Mouse (Mus musculus) neural tube, embryonic 13.5 days (tissue): ENCODE measurements at regions not wholly inside any gene's neighbourhood (a gene's known extent, or its start where the extent isn't known, plus 50 kb on each side); places are given as distances from the start of the nearest gene placed in this dataset.

Source experiments
- ATAC-seq: fragments of 200-750 bp; cut with Nextera tagmentation; 2 replicates; pipeline ENCODE4 v1.8.0; 2017; ENCODE audit warnings: low read depth, mild to moderate bottlenecking, moderate TSS enrichment, moderate library complexity
- H3K27ac ChIP-seq: fragments of 300-500 bp; sonication (generic); replicated peaks from 2 replicates; pipeline ENCODE4 v1.5.1; 2015; ENCODE audit warnings: moderate library complexity, mild to moderate bottlenecking, inconsistent platforms
- H3K27me3 ChIP-seq: fragments of 300-500 bp; sonication (generic); 2 replicates; pipeline ENCODE4 v1.6.1; 2015; ENCODE audit warnings: mild to moderate bottlenecking, inconsistent platforms
- H3K36me3 ChIP-seq: fragments of 300-500 bp; sonication (generic); 2 replicates; pipeline ENCODE4 v1.6.1; 2015; ENCODE audit warnings: mild to moderate bottlenecking, inconsistent platforms
- H3K4me1 ChIP-seq: fragments of 300-500 bp; sonication (generic); replicated peaks from 2 replicates; pipeline ENCODE4 v1.6.1; 2015; ENCODE audit warnings: inconsistent platforms
- H3K4me2 ChIP-seq: fragments of 300-500 bp; sonication (generic); 2 replicates; pipeline ENCODE4 v1.6.1; 2015; ENCODE audit warnings: inconsistent platforms, mild to moderate bottlenecking, moderate library complexity
- H3K4me3 ChIP-seq: fragments of 300-500 bp; sonication (generic); 2 replicates; pipeline ENCODE4 v1.5.1; 2015; ENCODE audit warnings: mild to moderate bottlenecking, inconsistent platforms
- H3K9ac ChIP-seq: fragments of 300-500 bp; sonication (generic); 2 replicates; pipeline ENCODE4 v1.6.1; 2015; ENCODE audit warnings: moderate library complexity, mild to moderate bottlenecking, inconsistent platforms
- H3K9me3 ChIP-seq: fragments of 300-500 bp; sonication (generic); 2 replicates; pipeline ENCODE4 v1.6.1; 2016; ENCODE audit warnings: inconsistent platforms
- WGBS: fragments of 180-500 bp; shearing (Covaris S2); methylation state at CpG from one replicate; pipeline ENCODE4 v1.1.7; 2015; 5-methylcytosine and 5-hydroxymethylcytosine counted together

DNA sequence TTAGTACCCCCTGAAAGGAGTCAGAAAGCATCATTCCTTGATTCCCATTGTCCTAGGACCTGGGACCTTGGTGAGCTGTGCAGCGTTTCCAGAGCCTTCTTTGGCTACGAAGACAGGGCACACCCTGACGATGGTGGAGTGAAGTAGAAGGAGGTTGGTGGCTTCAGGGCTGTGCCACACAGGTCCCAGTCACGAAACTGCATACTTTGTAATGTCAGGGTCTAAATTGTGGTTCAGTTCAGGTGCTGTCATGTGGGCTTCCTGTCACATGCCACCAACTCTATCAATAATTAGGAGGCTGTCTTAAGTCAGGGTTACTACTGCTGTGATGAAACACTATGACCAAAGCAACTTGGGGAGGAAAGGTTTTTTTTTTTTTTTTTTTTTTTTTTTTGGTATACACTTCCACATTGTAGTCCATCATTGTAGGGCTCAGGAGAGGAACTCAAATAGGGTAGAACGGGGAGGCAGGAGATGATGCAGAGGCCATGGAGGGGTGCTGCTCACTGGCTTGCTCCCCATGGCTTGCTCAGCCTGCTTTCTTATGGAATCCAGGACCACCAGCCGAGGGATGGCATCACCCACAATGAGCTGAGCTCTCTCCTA, 98.0 kb upstream of the Rap1b start:
- ATAC-seq = no peak
- Histone ChIP-seq H3K27me3 (no peaks in the 10 kb centered on the region), H3K4me2 (no peak overlapping the region), H3K4me3 (no peak overlapping the region), H3K9ac (no peak overlapping the region), H3K27ac (no peak overlapping the region; the same call in 1 of the 2 replicates), H3K9me3 (no peaks in the 10 kb centered on the region), H3K4me1 (peaks cover 29% of the 10 kb centered on the region), H3K36me3 (no peaks in the 10 kb centered on the region)
- WGBS = 88% methylated on average over 6 of the region's 6 CpGs

DNA sequence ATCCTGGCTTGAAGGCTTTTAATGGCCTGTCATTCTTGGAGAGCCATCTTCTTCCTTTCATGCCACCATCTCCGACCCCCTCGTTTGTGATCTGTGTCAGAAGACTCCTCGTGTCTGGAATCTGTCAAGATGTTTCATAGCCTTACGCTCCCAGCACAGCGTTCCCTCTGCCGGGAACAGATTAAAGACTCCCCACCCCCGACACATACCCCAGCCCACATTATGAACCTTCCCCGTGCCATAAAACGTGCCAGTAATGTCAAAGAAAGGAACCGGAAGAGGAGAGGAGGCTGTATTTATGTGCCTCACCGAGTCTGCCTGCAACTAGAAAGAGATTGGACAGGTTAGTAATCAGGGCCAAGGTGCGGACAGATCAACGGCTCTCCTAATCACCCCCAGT, 101.4 kb upstream of the Rap1b start:
- Histone ChIP-seq H3K4me2 (no peak overlapping the region), H3K27me3 (no peaks in the 10 kb centered on the region), H3K4me1 (peaks cover 12% of the 10 kb centered on the region), H3K9me3 (no peaks in the 10 kb centered on the region), H3K4me3 (no peak overlapping the region), H3K9ac (no peak overlapping the region), H3K27ac (no peak overlapping the region; the same call in 1 of the 2 replicates), H3K36me3 (no peaks in the 10 kb centered on the region)
- 44% methylated on average over 13 of the region's 13 CpGs for WGBS
- no peak for ATAC-seq

DNA sequence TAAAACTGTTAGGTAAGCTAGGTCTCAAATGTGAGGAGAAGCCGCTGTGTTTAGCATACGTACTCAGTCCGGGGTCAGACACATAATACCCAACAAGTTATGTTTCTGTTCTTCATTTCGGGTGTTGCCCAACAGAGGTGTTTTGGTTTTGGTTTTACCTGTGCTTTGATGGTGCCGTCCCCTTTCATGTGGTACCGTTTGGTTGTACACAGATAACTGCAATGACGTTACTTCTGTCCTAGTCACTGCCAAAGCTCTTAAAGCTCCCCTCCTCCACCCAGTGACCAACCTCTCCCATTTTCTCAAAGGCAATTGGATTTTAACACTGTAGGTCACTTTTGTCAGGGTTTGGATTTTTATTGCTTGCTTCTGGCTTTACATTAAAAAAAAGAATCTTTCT, 102.1 kb upstream of the Rap1b start:
- Histone ChIP-seq H3K27ac (no peak overlapping the region), H3K4me2 (no peak overlapping the region), H3K9me3 (no peaks in the 10 kb centered on the region), H3K4me1 (peaks cover 11% of the 10 kb centered on the region), H3K27me3 (no peaks in the 10 kb centered on the region), H3K4me3 (no peak overlapping the region), H3K9ac (no peak overlapping the region), H3K36me3 (no peaks in the 10 kb centered on the region)
- ATAC-seq = no peak
- 88% methylated on average over 7 of the region's 7 CpGs for WGBS

DNA sequence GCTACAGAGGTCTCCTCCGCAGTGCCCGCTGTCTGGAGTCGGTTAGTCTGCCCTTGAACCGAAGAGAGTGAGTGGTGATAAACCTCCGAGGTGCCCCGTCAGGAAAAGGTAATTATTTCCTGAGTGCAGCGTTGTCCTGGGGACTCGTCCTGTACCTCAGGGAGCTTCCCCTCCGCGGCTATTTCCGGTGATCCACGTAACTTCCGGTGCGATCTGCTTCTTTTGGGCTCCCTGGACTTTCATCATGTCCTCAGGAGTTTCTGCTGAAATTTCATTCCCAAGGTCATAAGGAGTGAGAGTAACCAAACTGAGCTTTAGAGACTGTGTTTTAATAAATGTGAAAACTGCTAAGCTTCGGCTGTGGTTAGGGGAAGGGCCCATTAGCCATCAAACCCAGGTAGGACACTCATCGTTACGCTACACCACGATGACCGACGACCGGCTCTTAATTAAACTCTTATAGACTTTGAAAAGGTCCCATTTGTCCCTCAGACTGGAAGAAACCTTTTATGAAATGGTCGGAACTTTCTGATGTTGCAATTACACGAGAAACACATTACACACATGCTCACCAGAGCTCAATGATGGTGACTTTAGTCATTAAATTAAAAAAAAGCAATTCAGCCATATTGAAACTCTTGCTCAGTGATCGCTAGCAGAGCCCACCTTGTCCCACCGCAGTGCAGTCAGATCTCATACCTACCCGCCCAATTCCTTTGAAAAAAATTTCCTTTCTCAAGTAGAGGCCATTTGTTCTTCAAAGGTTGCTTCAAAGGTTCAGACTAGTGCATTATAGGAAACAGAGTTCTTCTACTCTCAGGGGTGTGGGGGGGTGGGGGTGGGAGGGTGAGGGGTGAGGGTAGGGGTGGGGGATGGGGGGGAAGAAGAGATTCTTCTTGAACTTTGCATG, 106.5 kb upstream of the Rap1b start:
- no peak for ATAC-seq
- 76% methylated on average over 26 of the region's 26 CpGs for WGBS

DNA sequence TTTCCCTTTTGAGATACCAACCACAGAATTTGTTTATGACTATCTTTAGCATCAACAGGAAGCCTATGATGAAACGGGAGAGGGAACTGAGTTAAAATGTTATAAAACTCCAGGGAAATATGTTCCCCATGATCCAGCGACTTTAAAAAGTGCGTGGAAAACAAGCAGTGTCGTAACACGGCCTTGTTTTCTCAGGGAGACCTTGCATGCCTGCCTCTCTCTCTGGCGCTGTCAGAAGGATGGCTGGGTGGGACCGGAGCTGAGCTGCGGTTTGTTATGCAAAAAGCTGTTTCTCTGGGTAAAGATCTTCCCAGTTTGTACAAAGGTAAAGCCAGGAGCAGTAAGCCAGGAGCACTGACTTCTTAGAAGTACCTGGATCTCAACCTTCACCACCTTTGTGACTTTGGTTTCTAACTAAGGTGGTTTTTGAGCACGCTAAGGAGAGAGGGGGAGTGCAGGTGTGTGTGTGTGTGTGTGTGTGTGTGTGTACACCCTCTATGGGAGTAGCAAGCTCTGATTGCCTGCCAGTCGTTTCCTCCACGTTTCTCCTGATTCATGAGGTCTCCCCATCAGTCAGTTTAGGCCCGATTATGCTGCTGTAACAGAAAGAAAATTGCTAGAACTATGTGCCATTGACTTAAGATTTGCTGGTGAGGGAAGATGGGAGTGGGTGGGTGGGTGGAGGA, 107.3 kb upstream of the Rap1b start:
- ATAC-seq = no peak
- Histone ChIP-seq H3K27me3 (no peaks in the 10 kb centered on the region), H3K27ac (no peak overlapping the region), H3K4me3 (no peak overlapping the region), H3K9me3 (no peaks in the 10 kb centered on the region), H3K36me3 (no peaks in the 10 kb centered on the region), H3K4me1 (no peaks in the 10 kb centered on the region), H3K4me2 (no peak overlapping the region), H3K9ac (no peak overlapping the region)
- 28% methylated on average over 12 of the region's 12 CpGs for WGBS

More for the DNA sequence above, 106.5 kb upstream of the Rap1b start:
- Histone ChIP-seq H3K4me1 (peaks cover 5% of the 10 kb centered on the region), H3K4me2 (no peak overlapping the region), H3K9ac (no peak overlapping the region), H3K36me3 (no peaks in the 10 kb centered on the region), H3K27ac (no peak overlapping the region), H3K9me3 (no peaks in the 10 kb centered on the region), H3K27me3 (no peaks in the 10 kb centered on the region), H3K4me3 (no peak overlapping the region)

DNA sequence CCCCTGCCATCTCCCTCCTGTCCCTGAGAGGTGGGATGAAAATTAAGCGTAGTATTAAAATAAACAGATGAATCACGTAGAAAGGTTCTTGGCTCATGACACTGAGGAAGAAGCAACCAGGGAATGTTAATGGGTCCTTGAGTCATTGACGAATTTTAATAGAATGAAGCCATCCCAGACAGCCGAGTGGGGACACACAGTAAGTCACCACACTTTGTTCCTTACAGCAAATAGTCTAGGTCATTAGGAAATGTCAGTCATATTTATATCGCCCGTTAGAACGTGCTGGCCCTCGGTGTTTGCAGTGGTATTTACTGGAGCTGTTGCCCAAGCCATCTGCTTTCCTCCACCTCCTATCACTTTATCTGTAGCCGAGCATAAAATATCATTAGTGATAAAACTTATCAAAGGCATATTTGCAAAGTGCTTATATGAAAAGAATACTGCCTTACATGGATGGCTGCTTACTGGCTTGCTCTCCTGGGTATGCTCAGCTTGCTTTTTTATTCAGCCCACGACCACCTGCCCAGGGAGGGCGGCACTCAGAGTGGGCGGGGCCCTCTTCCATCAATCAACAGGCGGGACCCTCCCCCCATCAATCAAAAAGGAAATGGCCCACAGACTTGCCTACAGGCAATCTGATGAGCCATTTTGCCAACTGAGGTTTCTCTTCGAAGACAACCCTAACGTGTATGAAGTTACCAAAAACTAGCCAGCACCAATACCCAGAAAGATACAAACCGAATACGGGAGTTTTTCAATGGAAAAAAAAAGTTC, 110.5 kb upstream of the Rap1b start:
- Histone ChIP-seq H3K4me1 (no peaks in the 10 kb centered on the region), H3K4me3 (no peak overlapping the region), H3K27me3 (no peaks in the 10 kb centered on the region), H3K36me3 (no peaks in the 10 kb centered on the region), H3K9ac (no peak overlapping the region), H3K9me3 (no peaks in the 10 kb centered on the region), H3K27ac (no peak overlapping the region), H3K4me2 (no peak overlapping the region)
- no peak for ATAC-seq
- WGBS = 76% methylated on average over 17 of the region's 17 CpGs

DNA sequence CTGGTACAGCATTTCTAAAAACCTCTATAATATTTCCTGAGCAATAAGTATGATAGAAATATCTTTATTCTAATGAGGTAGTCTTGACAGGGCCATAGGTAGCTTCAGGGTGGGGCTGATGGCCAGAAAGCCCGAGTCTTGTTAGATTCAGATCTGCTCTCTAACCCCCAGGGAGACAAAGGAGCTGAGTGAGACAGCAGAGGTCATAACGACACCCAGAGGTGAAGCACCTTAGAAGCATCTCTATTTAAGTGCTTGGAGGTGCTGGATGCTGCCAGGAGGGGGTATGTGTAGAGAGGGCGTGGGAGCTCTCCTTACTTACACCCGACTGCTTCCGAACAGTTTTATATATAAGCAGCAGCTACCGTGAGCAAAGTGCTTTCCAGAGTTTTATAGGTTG, 128.9 kb upstream of the Rap1b start:
- Histone ChIP-seq H3K4me2 (no peak overlapping the region), H3K9me3 (no peaks in the 10 kb centered on the region), H3K9ac (no peak overlapping the region), H3K4me3 (no peak overlapping the region), H3K4me1 (no peaks in the 10 kb centered on the region), H3K27me3 (no peaks in the 10 kb centered on the region), H3K36me3 (no peaks in the 10 kb centered on the region), H3K27ac (no peak overlapping the region)
- ATAC-seq = no peak
- 66% methylated on average over 6 of the region's 6 CpGs for WGBS

DNA sequence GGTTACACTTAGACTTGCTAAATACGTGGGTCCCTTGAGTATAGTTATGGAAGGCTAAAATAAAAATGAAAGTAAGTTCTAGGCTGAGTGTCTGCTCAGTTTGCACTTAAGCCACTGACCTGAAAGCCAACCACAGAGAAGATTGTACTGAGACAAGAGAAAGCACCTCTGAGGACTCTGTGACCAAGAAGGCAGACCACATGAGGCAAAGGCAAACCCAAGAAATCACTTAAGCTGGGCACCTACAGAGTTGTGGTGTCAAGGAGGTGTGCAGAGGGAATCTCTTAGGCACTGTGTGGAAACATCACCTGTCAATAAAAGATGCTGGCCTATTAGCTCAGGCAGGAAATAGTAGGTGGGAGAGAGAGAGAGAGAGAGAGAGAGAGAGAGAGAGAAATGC, 129.6 kb upstream of the Rap1b start:
- H3K36me3 ChIP-seq = no peaks in the 10 kb centered on the region
- H3K4me2 ChIP-seq = no peak overlapping the region
- H3K4me1 ChIP-seq = no peaks in the 10 kb centered on the region
- H3K9me3 ChIP-seq = no peaks in the 10 kb centered on the region
- no peak for ATAC-seq
- no peak overlapping the region for H3K27ac ChIP-seq
- WGBS = 82% methylated on average over 1 of the region's 1 CpGs
- no peaks in the 10 kb centered on the region for H3K27me3 ChIP-seq
- no peak overlapping the region for H3K4me3 ChIP-seq
- no peak overlapping the region for H3K9ac ChIP-seq

DNA sequence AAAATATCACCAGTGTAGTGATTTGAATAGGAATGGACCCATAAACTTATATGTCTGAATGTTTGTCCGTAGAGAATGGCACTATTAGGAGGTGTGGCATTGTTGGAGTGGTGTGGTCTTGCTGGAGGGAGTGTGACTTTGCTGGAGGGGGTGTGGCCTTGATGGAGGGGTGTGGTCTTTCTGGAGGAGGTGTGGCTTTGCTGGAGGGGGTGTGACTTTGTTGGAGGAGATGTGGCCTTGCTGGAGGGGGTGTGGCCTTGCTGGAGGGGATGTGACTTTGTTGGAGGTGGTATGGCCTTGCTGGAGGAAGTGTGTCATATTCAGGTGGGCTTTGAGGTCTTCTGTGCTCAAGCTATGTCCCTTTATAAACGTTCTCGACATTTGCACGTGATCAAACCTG, 133.3 kb upstream of the Rap1b start:
- H3K27ac ChIP-seq = no peak overlapping the region
- no peaks in the 10 kb centered on the region for H3K9me3 ChIP-seq
- H3K36me3 ChIP-seq = no peaks in the 10 kb centered on the region
- H3K27me3 ChIP-seq = no peaks in the 10 kb centered on the region
- no peak overlapping the region for H3K4me2 ChIP-seq
- H3K9ac ChIP-seq = no peak overlapping the region
- ATAC-seq = no peak
- 86% methylated on average over 4 of the region's 4 CpGs for WGBS
- H3K4me3 ChIP-seq = no peak overlapping the region
- peaks cover 12% of the 10 kb centered on the region for H3K4me1 ChIP-seq

DNA sequence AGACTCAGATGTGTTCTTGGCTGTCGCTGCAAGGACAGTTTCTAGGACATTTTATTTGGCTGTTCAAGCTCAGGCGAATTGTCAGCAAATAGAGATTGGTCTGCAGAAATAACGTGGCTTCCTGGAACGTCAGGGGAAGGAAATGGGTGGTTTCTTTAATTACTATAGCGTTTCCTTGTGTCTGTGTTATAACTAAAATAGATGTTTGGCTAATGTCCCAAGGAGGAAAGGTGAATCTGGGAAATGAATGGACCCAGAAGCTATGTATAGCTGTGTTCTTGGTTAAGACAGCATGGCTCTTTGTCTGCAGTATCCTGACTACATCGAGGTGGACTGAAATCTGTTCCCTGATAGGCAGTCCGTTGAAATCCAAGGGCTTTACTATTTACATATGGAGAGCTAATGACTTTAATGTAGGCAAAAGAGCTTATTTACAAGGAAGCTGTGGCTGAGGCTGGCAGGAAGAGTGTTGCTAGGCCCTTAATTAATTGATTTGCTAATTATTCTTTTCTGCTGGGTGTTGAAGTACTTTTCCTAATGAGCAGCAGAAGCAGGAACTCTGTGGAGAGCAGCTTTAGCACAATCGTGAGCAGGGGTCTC, 136.9 kb upstream of the Rap1b start:
- whole genome bisulfite sequencing = 37% methylated on average over 8 of the region's 8 CpGs
- no peak overlapping the region for H3K4me3 ChIP-seq
- peak; percentile 56 for ATAC-seq

DNA sequence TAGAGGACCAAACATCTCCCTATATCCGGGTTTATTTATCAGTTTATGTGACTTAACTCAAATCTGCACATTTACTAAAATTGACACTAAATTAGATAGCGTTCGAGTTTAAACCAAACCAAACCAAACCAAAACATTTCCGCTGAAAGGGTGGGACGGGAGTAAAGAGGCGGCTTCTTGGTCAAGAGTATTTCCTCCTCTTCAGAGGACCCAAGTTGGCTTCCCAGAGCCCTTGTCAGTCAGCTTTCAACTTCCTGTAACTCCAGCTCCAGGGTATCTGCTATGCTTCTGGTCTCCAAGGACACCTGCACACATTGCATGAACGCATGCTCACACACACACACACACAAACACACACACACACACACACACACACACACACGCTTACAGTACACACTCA, 137.4 kb upstream of the Rap1b start:
- Histone ChIP-seq H3K27ac (peak overlapping the region; percentile 69), H3K36me3 (no peaks in the 10 kb centered on the region), H3K9me3 (no peaks in the 10 kb centered on the region), H3K9ac (no peak overlapping the region), H3K4me1 (peaks cover 12% of the 10 kb centered on the region), H3K27me3 (no peaks in the 10 kb centered on the region), H3K4me3 (no peak overlapping the region), H3K4me2 (no peak overlapping the region)
- WGBS = 87% methylated on average over 8 of the region's 8 CpGs
- no peak for ATAC-seq

More for the DNA sequence above, 136.9 kb upstream of the Rap1b start:
- no peak overlapping the region for H3K4me2 ChIP-seq
- H3K4me1 ChIP-seq = peaks cover 12% of the 10 kb centered on the region
- H3K36me3 ChIP-seq = no peaks in the 10 kb centered on the region
- no peaks in the 10 kb centered on the region for H3K9me3 ChIP-seq
- peak overlapping the region; percentile 69 for H3K27ac ChIP-seq
- H3K9ac ChIP-seq = no peak overlapping the region
- no peaks in the 10 kb centered on the region for H3K27me3 ChIP-seq
